Mouse (Mus musculus) embryonic facial prominence, embryonic 10.5 days (tissue): ENCODE measurements around the gene Adgrb3. TPM values are rescaled to one million over a fixed set of nuclear protein-coding genes. Genes with fewer than 3 reads are reported as not detected.
"Not testable (repeated sequence)": the region's sequence is repeated elsewhere in the genome, so short reads cannot be mapped to it uniquely, and the experiment has no call there.

Experiments used
- DNase-seq: peaks from one replicate; pipeline ENCODE4 v3.0.0-alpha.2; 2017; ENCODE audit warnings: low spot score
- H3K27ac ChIP-seq: fragments of 300-500 bp; sonication (generic); replicated peaks from 2 replicates; pipeline ENCODE4 v1.5.1; 2016; ENCODE audit warnings: mild to moderate bottlenecking
- H3K27me3 ChIP-seq: fragments of 300-500 bp; sonication (generic); replicated peaks from 2 replicates; pipeline ENCODE4 v1.6.1; 2016; ENCODE audit warnings: low read depth, mild to moderate bottlenecking; ENCODE audit not compliant: poor library complexity, severe bottlenecking
- H3K36me3 ChIP-seq: fragments of 300-500 bp; sonication (generic); replicated peaks from 2 replicates; pipeline ENCODE4 v1.6.1; 2016; ENCODE audit warnings: mild to moderate bottlenecking, moderate library complexity
- H3K4me1 ChIP-seq: fragments of 300-500 bp; sonication (generic); 2 replicates; pipeline ENCODE4 v1.6.1; 2016
- H3K4me3 ChIP-seq: fragments of 300-500 bp; sonication (generic); 2 replicates; pipeline ENCODE4 v1.5.1; 2016; ENCODE audit warnings: mild to moderate bottlenecking, moderate library complexity
- H3K9me3 ChIP-seq: fragments of 300-500 bp; sonication (generic); 2 replicates; pipeline ENCODE4 v1.6.1; 2016; ENCODE audit warnings: mild to moderate bottlenecking
- WGBS: fragments of 180-500 bp; shearing (Covaris S2); methylation state at CpG from one replicate; pipeline ENCODE4 v1.1.7; 2016; 5-methylcytosine and 5-hydroxymethylcytosine counted together
- polyA plus RNA-seq: library from polyadenylated mRNA; unstranded; fragments of >200 nt; fragmentation: Nextera tagmentation; extraction: Ambion mirVana; gene quantifications from 2 replicates; pipeline ENCODE4 v1.2.1, GENCODE M21; 2016

Adgrb3 gene
- polyA plus RNA-seq, 1 experiment from 2014 or later = 1.7 TPM

- no peaks in the 10 kb centered on the region for H3K9me3 ChIP-seq
- no peaks in the 10 kb centered on the region for H3K36me3 ChIP-seq
- no peaks in the 10 kb centered on the region for H3K27me3 ChIP-seq
- no peak overlapping the region for H3K27ac ChIP-seq
- H3K4me1 ChIP-seq = no peaks in the 10 kb centered on the region
- 87% methylated on average over 4 of the region's 4 CpGs for WGBS
- no peak for DNase-seq
- no peak overlapping the region for H3K4me3 ChIP-seq
Observed at GRCm38 (mm10) chr1:25042091-25042490, 787.4 kb downstream of the Adgrb3 start.

GRCm38 (mm10) chr1:25034161-25034560 lies 795.3 kb downstream of the Adgrb3 start:
- no peaks in the 10 kb centered on the region for H3K27me3 ChIP-seq

GRCm38 (mm10) chr1:25033155-25034095 lies 796.1 kb downstream of the Adgrb3 start:
- Histone ChIP-seq H3K27ac (no peak overlapping the region), H3K4me3 (no peak overlapping the region), H3K27me3 (no peaks in the 10 kb centered on the region), H3K9me3 (no peaks in the 10 kb centered on the region), H3K36me3 (no peaks in the 10 kb centered on the region), H3K4me1 (0 out of 2 replicates have a peak, but pooled peaks cover 5% of the 10 kb centered on the region)
- no peak for DNase-seq
- 66% methylated on average over 8 of the region's 8 CpGs for WGBS

More at GRCm38 (mm10) chr1:25034161-25034560, 795.3 kb downstream of the Adgrb3 start:
- H3K9me3 ChIP-seq = no peaks in the 10 kb centered on the region
- H3K4me1 ChIP-seq = 0 out of 2 replicates have a peak, but pooled peaks cover 5% of the 10 kb centered on the region
- no peak overlapping the region for H3K4me3 ChIP-seq
- no peaks in the 10 kb centered on the region for H3K36me3 ChIP-seq
- no peak for DNase-seq
- no peak overlapping the region for H3K27ac ChIP-seq
- 86% methylated on average over 10 of the region's 10 CpGs for WGBS

GRCm38 (mm10) chr1:25023156-25023555 lies 806.4 kb downstream of the Adgrb3 start:
- Histone ChIP-seq H3K4me3 (no peak overlapping the region), H3K36me3 (no peaks in the 10 kb centered on the region), H3K27ac (no peak overlapping the region), H3K9me3 (no peaks in the 10 kb centered on the region), H3K4me1 (no peaks in the 10 kb centered on the region), H3K27me3 (no peaks in the 10 kb centered on the region)
- no peak for DNase-seq
- WGBS = 74% methylated on average over 3 of the region's 3 CpGs

GRCm38 (mm10) chr1:25017851-25018250 lies 811.7 kb downstream of the Adgrb3 start:
- H3K4me1 ChIP-seq, H3K4me3 ChIP-seq, H3K27me3 ChIP-seq, H3K9me3 ChIP-seq, H3K36me3 ChIP-seq, DNase-seq, H3K27ac ChIP-seq: not testable (repeated sequence)
- 89% methylated on average over 8 of the region's 8 CpGs for WGBS
